Mouse (Mus musculus): ENCODE data around the gene Gm21972. TPM values are rescaled to one million over a fixed set of nuclear protein-coding genes. Genes with fewer than 3 reads are reported as not detected.
A peak's percentile ranks its signal among the peaks of the same experiment; 100 is the strongest.

Gm21972 gene
- total RNA-seq, 2 experiments from 2014 or later: 4.0 to 4.6 TPM

DNA sequence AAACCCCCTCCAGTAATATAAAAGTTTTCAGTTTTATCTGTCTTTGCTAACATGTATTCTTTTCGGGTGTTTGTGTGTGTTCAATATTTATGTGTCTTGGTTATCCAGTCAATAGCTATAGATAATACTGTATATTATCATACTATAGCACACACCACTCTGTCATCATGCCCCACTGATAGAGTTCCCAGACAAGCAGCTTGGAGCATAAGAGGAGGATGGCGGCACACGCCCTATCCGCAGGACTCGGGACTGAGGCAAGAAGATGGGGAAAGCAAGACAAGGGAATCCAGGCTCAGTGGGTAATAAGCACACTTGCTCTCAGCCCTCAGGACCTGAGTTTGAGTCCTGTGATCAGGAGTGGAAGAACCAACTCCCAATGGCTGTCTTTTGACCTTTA, 27.0 kb downstream of the Gm21972 start:
- no peak for DNase-seq (ENCODE audit: low spot score in 2 of 2)

DNA sequence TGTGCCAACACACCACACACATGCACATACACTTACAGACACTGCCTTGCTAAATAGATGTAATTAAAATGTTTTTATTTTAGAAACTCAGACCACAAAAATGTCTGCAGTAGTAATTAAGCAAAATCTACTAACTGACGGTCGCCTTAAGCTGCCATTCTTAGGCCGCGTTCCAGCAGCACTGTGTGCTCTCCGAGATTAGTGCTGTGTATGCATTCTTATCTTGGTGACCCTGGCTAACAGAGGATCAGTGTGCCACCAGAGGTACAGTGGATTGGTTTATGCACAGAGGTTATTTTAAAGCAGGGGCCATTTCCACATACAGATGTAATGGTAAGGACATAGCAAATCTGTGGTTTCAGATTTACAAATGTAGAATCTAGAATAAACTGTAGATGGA, 27.6 kb downstream of the Gm21972 start:
- no peak for DNase-seq (ENCODE audit: low spot score in 2 of 2)

DNA sequence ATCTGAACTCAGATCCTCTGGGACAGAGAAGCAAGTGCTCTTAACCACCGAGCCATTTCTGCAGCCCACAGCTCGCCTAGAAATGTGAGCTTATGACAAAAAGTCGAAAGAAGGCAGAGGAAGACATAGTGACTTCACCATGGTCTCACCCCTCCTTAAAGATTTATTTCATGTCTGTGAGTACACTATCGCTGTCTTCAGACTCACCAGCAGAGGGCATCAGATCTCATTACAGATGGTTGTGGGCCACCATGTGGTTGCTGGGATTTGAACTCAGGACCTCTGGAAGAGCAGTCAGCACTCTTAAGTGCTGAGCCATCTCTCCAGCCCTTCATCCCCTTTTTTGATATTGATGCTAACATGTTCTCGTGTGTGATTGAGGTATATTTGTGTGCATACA, 41.2 kb downstream of the Gm21972 start:
- no peak for DNase-seq (ENCODE audit: low spot score in 2 of 2)

DNA sequence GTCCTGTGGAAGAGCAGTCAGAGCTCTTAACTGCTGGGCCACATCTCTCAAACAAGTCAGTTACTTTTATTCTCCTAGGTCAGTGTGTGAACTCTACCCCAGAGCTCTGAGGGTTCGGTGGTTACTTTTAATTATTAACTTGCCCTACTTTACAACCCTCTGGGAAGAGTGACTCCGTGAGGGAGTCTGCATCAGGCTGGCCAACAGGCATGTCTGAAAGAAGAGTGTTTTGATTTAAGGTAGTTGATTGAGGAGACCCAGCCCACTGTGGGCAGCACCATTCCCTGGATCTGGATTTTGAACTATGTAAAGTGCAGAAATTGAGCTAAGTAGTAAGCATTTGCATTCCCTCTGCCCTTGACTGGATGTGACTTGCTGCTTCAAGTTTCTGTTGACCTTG, 42.6 kb downstream of the Gm21972 start:
- no peak for DNase-seq (ENCODE audit: low spot score in 2 of 2)

DNA sequence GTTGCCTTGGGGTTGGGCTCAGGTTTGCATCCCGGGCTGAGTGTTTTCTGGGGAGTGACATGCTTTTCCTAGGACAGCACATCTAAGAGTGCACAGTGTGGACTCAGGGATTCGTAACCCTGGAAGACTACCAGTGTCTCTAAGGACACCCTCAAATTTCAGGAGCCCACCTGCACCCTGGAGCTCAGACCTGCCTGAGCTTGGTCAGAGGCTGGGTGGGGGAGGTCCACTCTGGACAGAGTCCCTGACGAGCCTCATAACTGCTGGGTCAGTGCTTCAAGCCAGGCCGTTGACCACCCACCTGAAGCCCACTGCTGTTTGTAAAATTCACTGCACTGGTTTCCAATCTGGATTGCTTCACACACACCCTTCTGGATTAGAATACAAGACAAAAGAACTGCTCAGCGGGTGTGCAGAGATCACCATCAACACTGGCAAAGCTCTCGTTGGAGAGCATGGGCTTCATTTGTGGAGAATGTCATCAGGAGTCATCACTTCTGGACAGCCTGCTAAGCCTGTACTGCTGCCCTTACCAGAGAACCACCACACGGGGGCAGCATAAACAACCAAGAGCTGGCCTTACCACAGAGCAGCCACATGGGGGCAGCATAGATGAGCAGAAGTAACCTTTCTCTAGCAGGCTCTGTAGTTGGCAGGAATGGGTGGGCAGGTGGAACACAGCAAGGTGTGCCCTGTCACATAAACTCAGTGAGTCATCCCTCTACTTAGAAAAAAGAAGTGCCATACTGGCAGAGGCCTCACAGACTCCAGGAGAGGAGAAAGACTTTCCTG, 45.2 kb downstream of the Gm21972 start:
- DNase-seq (ENCODE audit: low spot score in 2 of 2): peak; percentile 57 to 58

DNA sequence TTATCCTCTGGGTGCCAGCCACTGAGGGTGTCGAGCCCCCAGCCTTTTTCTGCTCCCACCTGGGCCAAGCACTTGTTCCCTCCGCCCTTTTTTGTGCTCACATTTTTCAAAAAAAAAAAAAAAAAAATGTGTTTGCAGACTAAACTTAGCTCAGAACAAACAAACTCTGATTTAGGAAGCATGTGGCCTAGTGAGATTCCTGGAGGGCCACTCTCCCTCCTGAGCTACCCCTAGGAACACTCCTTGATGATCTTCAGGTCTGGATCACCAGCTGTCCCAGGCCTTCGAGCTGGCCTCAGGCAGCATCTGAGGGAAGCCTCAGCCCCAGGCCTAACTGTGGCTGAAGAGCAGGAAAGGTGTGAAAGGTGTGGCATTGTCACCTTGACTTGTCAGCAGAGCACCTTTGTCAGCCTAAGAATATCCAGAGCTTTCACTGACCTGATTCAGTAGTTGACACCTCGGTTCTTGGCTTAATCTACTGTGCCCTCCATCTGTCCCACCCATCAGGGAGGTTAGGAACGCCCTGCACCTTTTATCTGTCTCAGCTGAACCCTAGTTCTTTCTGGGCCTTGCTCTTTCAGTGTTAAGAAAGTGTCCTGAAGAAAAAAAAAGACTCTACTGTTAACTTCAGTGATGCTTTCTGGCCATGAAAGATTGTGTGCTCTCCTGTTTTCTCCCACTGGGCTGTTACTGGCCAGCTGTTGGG, 48.7 kb downstream of the Gm21972 start:
- no peak for DNase-seq (ENCODE audit: low spot score in 2 of 2)

DNA sequence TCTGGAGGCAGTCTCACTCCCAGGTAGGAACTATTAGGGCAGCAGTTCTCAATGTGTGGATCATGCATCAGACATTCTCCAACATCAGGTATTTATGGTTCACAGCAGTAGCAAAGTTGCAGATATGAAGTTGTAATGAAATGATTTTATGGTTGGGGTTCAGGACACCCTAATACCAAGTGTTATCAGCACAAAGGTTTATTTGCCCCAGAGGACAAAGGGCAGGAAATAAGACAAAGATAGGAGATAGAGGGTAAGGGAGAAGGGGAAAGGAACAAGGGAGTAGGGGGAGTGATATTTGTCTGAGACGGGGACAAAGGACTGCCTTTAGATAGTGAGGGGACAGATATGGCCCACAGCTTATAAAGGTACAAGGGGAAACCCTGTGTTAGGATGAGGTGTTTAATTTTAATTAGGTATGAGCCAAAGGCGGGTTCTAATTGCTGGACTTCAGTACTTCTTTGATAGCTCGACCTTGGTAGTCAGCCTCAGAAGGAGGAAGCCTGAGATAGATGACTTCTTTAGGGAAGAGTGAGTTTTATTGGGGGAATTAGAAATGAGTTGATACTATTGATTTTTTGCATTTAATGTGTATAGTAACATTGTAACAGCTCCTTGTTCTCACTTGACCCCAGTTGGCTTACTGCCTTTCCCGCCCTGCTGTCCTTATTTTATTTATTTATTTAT, 50.3 kb downstream of the Gm21972 start:
- no peak for DNase-seq (ENCODE audit: low spot score in 2 of 2)

DNA sequence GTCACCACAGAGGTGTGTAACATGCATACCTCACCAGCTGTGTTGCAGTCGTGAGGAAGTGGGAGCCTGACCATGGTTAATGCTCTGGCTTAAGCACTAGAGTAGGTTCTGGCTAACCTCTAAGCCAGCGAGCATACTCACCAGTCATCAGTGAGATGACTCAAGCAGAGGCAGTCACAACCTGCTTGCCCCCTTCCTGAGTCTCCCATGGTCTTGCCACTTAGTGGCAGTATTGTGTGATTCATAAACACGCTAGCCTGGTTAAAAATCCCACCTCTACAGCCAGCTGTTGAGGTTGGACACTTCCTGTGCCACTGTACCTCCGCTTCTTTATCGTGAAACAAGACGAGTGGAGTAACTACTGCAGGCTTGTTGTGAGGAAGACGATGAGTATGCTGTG, 53.3 kb downstream of the Gm21972 start:
- no peak for DNase-seq (ENCODE audit: low spot score in 2 of 2)

DNA sequence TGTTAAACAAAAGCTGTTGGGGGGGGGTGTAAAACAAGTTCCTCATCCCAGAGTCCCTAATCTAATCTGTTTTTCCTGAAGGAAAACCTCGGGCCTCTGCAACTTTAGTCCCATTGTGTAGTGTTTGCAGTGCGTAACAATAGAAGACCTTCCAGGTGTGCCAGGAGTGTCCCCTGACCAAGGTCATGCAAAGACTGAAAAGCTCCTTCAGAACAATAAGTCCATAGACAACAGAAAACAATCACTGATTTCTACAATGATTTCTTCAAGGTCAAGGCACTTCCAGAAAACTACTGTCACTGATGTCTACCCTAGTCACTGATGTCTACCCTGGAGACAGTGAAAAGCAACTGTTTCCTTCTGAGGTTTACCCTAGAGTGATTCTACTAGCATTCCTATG, 54.4 kb downstream of the Gm21972 start:
- no peak for DNase-seq (ENCODE audit: low spot score in 2 of 2)

DNA sequence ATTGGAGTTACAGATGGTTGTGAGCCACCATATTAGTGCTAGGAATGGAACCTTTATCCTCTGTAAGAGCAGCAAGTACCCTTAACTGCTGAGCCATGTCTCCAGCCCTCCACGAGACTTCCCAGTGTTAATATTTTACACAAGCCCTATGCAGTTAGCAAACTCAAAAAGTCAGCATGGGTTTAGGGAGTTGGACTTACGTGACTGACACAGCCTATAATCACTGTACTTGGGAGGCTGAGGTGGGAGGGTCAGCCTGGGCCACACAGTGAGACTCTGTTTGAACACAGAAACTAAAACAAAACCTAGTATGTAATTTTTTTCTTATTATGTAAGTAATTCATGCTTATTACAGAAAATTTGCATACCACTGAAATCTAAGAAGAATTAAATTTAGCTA, 54.8 kb downstream of the Gm21972 start:
- no peak for DNase-seq (ENCODE audit: low spot score in 2 of 2)

DNA sequence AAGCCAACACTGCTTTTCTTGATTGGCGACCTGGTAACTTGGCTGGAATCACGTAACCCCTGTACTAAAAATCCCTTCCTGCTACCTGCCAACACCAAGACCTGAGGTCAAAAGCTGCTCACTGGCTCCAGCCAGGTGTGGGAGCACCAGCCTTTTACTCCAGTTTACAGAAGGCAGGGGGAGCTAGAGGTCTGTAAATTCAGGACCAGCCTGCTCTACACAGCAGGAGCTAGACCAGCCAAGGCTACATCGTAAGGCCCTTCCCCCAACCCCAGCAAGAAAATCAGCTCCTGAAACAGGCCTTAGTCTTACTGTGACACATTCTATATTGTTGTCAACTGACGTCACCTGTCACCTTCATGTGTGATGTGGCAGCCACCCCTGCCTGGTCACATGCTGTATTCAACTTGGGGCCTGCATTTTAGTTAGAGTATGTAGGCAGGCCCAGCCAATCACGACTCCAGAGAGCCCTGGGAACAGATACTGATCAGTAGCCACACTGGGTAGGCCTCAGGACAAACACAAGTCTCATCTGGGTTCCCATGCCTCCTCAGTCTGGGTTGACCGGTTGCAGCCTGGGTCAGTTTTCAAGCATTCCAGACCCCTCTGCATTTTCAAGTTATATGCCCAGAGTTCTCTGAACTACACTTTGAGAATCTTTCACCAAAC, 55.7 kb downstream of the Gm21972 start:
- DNase-seq (ENCODE audit: low spot score in 2 of 2): no peak

DNA sequence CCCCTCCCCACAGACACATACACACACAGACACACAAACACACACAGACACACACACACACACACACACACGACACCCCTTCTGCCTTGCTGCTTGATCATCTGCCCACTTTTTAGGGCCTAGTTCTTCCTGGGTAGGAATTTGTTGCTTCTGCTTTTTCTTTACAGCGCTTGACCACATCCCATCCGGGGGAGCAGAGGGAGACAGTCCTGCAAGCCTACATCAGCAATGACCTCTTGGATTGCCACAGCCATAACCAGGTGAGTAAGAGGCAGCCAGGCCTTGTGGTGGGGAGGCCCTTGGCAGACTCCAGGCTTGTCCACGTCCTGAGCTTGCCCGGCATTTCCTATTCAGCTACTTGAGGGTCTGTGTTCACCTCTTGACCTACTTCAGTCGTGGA, 57.4 kb downstream of the Gm21972 start:
- no peak for DNase-seq (ENCODE audit: low spot score in 2 of 2)

DNA sequence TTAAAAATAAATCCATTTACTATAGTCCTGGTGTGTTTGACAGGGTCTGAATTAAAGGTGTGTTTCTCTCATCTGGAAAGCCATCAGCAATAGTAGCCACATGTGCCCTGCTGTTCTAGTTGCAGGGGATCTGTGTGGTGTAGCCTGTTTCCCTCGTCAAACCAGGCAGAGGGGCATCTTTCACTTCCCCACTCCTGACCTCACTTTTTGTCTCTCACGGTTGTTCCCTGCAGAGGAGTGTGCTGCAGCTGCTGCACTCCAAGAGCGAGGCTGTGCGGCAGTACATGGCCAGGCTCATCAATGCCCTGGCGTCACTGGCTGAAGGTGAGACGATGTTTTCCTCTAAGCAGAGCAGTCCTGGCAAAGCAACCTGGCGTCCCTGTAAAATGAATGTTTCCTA, 60.6 kb downstream of the Gm21972 start:
- no peak for DNase-seq (ENCODE audit: low spot score in 2 of 2)

DNA sequence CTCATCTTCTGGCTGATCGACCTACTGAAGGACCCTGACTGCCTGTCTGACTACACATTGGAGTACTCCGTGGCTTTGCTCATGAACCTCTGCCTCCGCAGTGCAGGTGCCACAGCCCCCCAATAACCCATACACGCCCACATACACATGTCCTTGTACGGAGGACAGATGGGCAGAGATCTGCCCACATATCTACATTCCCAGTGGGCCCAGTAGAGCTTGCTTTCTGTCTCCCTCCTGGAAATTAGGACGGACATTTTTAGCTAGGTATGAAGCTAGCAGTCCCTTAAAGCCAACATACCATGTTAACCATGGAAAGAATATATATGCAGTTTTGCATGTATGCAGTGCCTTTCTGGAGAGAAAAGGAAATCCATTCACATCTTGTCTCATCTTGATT, 64.8 kb downstream of the Gm21972 start:
- DNase-seq (ENCODE audit: low spot score in 2 of 2): no peak

DNA sequence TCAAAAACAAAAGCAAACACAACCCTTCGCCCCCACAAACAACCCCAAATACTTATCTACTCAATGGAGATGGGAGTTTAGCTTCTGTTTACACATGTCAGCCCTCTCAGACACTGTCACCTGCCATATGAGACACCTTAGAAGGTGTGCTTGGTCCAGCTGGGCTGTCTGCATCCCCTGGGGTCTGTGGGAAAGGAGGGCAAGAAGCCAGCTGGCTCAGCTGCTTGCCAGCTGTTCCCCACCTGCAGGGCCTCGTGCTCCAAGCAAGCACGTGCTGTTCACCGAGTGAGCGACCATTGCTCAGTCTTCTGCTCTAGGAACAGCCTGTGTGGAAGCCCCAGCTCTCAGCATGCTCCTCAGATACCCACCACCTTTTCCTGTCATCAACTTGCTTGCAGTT, 65.6 kb downstream of the Gm21972 start:
- DNase-seq (ENCODE audit: low spot score in 2 of 2): no peak

DNA sequence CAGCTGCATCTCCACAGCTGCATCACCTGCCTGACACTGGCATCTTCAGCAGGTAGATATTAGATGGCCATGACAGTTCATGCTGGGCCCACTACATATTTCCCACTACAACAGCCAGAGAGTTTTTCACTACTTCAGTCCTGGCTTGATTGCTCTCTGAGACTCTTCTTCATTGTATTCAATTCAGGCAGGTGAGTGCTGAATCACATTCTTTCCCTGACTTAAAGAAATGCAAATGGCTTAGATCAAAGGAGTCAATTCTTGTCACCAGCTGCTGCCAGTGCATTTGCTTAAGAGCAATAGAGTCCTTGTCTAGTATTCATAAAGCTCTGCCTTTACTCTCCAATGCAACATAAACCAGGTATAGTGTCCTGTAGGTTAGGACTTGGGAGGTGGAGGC, 67.9 kb downstream of the Gm21972 start:
- DNase-seq (ENCODE audit: low spot score in 2 of 2): no peak

DNA sequence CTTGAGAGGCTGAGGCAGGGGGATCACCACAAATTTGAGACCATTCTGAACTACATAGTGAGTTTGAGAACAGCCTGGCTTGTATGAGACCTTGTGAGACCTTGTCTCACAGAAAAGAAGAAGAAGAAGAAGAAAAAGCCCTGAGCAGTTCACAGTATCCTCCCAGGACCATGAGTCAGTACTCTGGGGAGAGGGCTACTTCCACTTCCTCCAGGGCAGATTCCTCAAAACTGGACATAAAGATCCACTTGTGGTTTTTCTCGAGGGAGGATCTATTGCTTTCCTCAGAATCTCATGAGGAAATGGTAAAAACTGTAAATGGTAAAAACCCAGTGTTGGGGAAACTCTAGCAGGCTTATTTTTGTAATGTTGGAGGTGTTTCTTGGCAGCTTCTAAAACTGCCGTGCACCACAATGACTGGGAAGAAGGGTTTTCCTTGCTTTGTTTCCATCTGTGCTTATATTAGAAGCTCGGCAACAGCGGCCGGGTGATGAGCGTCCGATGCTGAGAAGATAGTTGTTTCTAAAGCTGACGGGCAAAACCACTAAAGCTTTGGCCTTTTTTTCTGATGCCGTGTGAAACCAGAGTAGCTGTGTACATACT, 69.3 kb downstream of the Gm21972 start:
- no peak for DNase-seq (ENCODE audit: low spot score in 2 of 2)

DNA sequence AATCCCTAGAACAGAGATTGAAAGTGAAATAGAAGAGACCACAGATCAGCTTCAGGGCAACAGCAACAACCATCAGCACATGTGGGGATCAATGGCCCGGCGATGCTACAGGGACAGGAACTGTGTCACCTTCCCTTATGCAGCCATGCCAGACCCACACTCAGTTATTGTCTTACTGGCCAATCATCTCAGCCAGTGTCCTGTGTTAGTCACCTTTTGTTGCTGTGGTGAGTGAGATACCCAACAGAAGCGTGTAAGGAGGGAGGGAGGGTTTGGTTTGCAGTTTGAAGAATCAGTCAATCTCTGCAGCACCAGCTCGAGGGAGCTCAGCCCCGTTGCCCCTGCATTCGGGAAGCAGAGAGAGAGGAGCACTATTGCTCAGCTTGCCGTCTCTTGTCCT, 77.2 kb downstream of the Gm21972 start:
- DNase-seq (ENCODE audit: low spot score in 2 of 2): no peak

DNA sequence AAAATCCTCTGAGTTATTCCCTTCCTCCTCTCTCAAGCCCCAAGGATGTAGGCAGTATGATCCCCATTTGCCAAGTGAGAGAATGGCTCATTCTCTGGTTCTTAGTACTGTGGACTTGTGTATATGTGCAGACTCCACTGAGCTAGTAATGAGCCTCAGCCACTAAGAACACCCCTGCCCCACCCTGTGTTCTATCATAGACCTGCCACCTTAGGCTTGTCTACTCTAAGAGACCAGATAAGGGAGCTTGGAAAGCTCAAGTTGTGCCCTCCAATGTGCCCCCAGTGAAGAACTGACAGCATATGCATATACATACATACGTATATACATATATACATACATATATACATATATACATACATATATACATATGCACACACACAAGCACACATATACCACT, 78.1 kb downstream of the Gm21972 start:
- no peak for DNase-seq (ENCODE audit: low spot score in 2 of 2)
